Mouse (Mus musculus) cerebellum, postnatal 25 days (tissue): ENCODE results near the gene Stra6.

Experiments
- DNase-seq, 2 experiments: peaks; one replicate each; pipeline ENCODE4 v3.0.0; 2021; ENCODE audit warnings: mixed read lengths in 2 of 2

Gene Stra6

GRCm38 (mm10) chr9:58051937-58052336 lies 11.7 kb upstream of the Stra6 start:
- DNase-seq = no peak

GRCm38 (mm10) chr9:58053102-58053501 lies 10.5 kb upstream of the Stra6 start:
- DNase-seq = peak; percentile 74 to 83

DNA sequence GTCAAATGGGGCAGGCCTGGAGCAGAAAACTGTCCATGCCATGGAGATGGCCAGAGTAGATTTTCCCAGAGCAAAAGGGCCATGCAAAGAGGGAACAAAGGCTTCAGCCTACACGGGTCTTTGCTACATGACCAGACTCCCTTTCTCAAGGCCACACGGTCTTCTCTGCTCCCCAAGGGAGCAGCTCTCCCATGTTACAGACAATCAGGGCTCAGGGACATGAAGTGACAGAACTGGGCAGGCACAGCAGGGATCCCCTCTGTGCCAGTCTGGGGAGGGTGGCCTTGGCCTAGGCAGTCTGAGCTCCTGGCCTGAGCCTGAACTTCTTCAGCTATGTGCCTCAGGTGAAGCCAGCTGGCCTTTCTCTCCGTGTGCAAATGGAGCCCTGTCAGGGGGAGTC lies 10.0 kb upstream of the Stra6 start:
- DNase-seq = peak in 1 of 2 experiments; percentile 26

DNA sequence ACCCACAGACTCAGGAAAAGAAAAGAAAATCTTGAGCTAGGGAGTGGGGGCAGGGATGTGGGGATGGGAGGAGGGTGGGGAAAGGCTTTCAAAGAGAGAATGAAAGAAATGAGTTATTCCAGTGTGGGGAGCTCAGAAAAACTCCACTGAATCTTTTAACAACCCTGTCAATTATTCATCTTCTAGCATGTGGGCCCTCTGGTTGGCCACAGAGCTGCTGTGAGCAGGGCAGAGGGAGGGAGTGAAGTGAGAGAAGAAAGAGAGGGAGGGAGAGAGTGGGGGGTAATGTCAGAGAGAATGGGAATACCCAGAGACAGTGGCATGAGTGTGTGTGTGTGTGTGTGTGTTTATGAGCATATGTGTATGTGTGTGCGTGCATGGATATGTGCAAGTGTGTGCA lies 9.6 kb upstream of the Stra6 start:
- no peak for DNase-seq

DNA sequence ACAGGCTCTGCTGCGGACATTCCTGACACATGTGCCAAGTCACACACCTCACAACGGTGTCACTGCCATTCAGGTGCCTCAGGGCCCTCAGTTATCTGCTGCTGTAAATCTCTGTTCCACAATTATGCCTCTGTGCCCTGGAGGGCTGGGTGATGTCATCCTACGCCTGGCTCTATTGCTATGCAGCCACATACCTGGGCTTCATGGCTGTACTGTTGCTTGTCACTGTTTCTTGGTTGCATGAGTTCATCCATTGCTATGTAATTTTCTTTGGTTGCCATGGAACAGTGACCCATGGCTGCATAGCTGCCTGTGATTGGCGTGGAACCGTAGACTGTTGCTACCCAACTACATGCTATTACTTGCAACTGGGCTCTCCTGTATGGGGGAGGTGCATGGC lies 7.9 kb upstream of the Stra6 start:
- no peak for DNase-seq

DNA sequence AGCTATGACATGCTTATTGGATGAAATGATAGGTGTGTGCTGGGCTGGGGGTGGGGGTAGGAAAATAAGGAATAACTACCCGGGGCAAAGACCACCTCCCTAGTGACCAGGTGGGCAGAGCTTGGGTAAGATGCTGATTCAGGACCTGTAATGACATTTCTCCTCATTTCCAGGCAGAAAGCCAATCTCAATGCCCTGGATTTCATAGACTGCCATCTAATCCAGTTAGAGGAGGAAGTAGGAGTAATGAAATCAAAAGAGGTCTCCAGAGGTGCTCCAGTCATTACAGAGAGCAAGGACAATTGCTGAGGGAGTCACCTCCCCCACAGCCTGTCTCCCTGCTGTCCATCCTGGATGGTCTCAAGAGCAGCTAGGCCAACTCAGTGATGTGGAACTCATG lies 3.7 kb upstream of the Stra6 start:
- no peak for DNase-seq

DNA sequence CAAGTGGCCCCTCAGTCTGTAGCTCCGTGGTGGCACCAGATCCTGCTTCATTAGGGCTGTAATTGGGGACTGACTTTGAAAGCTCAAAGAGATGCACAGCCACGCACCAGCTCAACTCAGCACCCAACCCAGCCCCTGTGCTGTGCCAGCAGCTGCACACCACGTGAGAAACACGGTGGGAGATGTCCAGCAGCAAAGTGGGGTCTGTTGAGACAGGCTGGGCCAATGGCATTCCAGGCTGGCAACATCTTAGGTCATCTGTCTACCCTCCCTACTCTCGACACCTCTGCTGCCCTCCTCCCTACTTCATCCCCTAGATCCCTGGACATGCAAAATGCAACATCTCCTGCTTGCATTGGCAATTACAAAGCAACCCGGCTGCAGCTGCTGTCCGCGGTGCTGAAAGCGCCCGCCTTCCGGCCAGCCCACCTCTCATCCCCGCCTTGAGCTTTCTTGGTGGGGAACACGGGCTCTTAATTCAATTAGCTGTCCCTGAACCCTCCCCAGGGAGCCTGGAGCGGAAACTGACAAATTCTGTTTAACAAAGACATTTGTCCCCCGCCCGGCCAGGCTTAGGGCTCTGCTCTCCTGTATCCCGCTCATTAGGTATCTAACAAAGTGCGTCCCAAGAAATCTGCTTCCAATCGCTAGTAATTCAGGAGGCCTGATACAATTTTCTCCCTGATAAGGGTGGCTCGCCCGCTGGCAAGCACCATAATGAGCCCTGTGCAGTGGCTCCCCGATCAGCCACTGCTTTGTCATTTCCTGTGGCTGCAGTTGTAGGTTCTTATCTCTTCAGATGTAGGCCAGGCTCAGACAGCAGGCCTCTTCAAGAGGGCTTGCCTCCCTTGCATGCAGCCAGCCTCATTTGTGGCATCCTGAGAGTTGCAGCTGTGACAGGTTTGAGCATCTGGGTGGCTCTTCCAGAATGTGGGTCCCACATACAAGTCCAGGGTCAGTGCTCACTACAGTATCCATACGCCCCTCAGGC lies 2.6 kb upstream of the Stra6 start:
- DNase-seq = no peak

GRCm38 (mm10) chr9:58065532-58065931 lies 1.9 kb downstream of the Stra6 start:
- DNase-seq = no peak

GRCm38 (mm10) chr9:58065977-58066730 lies 2.6 kb downstream of the Stra6 start:
- DNase-seq = peak in 1 of 2 experiments; percentile 55

DNA sequence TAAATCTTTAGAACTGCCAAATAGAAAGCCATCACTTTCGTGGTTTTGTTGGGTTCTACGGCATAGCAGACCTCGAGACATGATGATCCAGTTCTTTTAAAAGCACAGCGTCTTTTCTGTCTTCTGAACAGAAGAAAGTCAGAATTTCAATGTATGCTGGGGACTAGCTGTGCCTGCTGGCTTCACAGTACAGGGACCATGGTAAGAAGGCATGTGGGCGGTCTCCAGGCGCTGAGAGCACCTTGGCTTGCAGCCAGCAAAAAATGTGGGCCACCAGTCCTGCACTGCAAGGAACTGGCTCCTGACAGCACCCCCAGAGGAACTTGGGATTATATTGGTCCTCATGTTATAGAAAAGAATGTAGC lies 3.1 kb downstream of the Stra6 start:
- peak; percentile 62 to 70 for DNase-seq

DNA sequence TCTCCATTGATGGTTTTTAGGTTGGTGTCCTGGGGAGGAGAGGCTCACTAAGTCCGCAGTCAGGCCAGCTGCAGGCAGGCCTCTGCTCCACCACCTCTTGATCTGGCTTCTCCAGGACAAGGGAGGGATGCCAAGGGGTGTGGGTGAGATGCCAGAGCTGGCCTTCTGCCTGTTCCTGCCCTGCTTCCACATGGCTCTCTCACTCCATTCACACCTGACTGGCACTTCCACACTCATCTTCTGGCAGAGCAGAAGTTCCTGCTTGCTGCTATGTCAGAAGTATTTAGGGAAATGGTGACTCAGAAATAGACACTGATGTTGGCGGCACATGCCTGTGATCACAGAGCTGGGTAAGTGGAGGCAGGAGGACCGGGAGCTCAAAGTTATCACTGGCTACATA lies 4.0 kb downstream of the Stra6 start:
- DNase-seq = peak; percentile 88 to 92

DNA sequence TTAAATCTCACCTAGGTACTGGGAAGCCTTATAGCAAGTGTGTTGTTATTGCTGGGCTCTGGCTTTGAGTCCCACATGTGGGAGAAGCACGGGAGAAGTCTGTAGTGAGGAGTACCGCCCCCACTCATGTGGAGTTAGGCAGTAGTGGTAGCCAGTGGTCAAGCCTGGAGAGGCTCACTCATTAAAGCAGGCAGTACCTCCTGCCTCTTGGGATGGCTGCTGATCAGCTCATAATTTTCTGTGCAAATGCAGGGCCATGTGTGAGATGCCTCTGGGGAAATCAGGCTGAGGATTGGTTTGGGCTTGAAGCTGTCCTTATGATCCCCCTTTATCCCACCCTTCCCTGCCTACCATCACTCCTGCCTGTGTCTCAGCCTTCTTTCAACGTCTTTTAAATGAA lies 11.0 kb downstream of the Stra6 start:
- DNase-seq = no peak

- DNase-seq = no peak
These were observed 21.0 kb downstream of the Stra6 start for GRCm38 (mm10) chr9:58084586-58084985.

GRCm38 (mm10) chr9:58085074-58085473 lies 21.5 kb downstream of the Stra6 start:
- peak in 1 of 2 experiments; percentile 35 for DNase-seq

- no peak for DNase-seq
These were observed 22.6 kb downstream of the Stra6 start for GRCm38 (mm10) chr9:58086203-58086602.

- no peak for DNase-seq
These were observed 23.3 kb downstream of the Stra6 start for GRCm38 (mm10) chr9:58086861-58087260.

- DNase-seq = peak; percentile 53 to 70
These were observed 23.9 kb downstream of the Stra6 start for GRCm38 (mm10) chr9:58087277-58087998.

- DNase-seq = peak in 1 of 2 experiments; percentile 38
These were observed 28.2 kb downstream of the Stra6 start for GRCm38 (mm10) chr9:58091623-58092425.

GRCm38 (mm10) chr9:58092581-58093269 lies 29.1 kb downstream of the Stra6 start:
- peak; percentile 95 for DNase-seq

DNA sequence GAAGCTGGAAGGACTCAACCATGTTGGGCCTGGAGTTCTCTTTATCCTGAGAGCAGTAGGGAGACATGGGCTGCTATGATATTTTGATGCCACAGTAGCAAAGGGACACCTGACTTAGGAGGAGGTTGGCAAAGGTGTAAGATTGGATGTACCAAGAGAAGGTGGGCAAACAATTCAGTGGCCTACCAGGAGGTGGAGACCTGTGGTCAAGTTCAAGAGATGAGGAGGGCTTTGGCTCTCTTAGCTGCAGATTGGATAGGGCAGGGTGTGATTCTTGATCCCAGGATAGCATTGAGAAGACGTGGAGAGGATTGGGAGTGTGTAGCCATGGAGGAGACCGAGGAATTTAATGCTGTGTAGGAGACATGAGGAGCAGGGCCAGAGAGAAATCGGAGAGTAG lies 30.2 kb downstream of the Stra6 start:
- no peak for DNase-seq

DNA sequence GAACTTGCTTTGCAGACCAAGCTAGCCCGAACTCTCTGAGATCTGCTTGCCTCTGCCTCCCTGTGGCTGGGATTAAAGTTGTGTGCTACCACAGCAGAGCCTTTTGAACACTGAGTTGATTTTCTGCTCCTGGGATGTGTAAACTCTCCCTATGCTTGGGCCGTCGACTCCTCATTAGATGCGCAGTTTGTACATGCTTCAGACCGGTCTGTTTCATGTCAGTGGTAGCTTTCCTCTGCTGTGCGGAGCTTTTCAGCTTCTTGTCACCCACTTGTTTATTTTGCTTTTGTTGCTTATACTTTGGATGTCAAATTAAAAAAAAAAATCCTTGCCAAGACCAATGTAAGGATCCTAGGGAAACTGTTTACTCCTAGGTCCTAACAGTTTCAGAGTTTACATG lies 32.4 kb downstream of the Stra6 start:
- no peak for DNase-seq
